Mouse (Mus musculus): ENCODE measurements around the gene Preb.

Preb gene

GRCm38 (mm10) chr5:30954556-30954955 lies 5.6 kb downstream of the Preb start:
- DNase-seq (ENCODE audit: low spot score) = no peak

- no peak for DNase-seq (ENCODE audit: low spot score)
Measured at GRCm38 (mm10) chr5:30954065-30954464, 6.1 kb downstream of the Preb start.

GRCm38 (mm10) chr5:30952551-30952950 lies 7.6 kb downstream of the Preb start:
- DNase-seq (ENCODE audit: low spot score) = no peak

- peak; percentile 65 for DNase-seq (ENCODE audit: low spot score)
Measured at GRCm38 (mm10) chr5:30951706-30952105, 8.5 kb downstream of the Preb start.

GRCm38 (mm10) chr5:30950922-30951321 lies 9.2 kb downstream of the Preb start:
- no peak for DNase-seq (ENCODE audit: low spot score)

GRCm38 (mm10) chr5:30950451-30950850 lies 9.7 kb downstream of the Preb start:
- DNase-seq (ENCODE audit: low spot score) = peak; percentile 74

- DNase-seq (ENCODE audit: low spot score) = peak; percentile 94
Measured at GRCm38 (mm10) chr5:30949654-30950326, 10.4 kb downstream of the Preb start.

GRCm38 (mm10) chr5:30948620-30949019 lies 11.5 kb downstream of the Preb start:
- DNase-seq (ENCODE audit: low spot score) = peak; percentile 74

GRCm38 (mm10) chr5:30944956-30945781 lies 15.0 kb downstream of the Preb start, which contains the start of gene Cgref1:
Gene Cgref1 (minus strand): TSS chr5:30945591.
- DNase-seq (ENCODE audit: low spot score) = no peak

GRCm38 (mm10) chr5:30944344-30944743 lies 15.8 kb downstream of the Preb start:
- no peak for DNase-seq (ENCODE audit: low spot score)

- DNase-seq (ENCODE audit: low spot score) = no peak
Measured at GRCm38 (mm10) chr5:30943004-30943403, 17.2 kb downstream of the Preb start.

- no peak for DNase-seq (ENCODE audit: low spot score)
Measured at GRCm38 (mm10) chr5:30934725-30935461, 25.3 kb downstream of the Preb start.

GRCm38 (mm10) chr5:30933705-30934104 lies 26.5 kb downstream of the Preb start:
- no peak for DNase-seq (ENCODE audit: low spot score)

- DNase-seq (ENCODE audit: low spot score) = no peak
Measured at GRCm38 (mm10) chr5:30931378-30931777, 28.8 kb downstream of the Preb start.

GRCm38 (mm10) chr5:30930846-30931245 lies 29.3 kb downstream of the Preb start:
- DNase-seq (ENCODE audit: low spot score) = no peak

GRCm38 (mm10) chr5:30930121-30930520 lies 30.0 kb downstream of the Preb start:
- DNase-seq (ENCODE audit: low spot score) = peak; percentile 90

- peak; percentile 37 for DNase-seq (ENCODE audit: low spot score)
Measured at GRCm38 (mm10) chr5:30927945-30928529, 32.1 kb downstream of the Preb start.

GRCm38 (mm10) chr5:30926073-30926472 lies 34.1 kb downstream of the Preb start:
- no peak for DNase-seq (ENCODE audit: low spot score)

- DNase-seq (ENCODE audit: low spot score) = no peak
Measured at GRCm38 (mm10) chr5:30925217-30925616, 34.9 kb downstream of the Preb start.

GRCm38 (mm10) chr5:30924614-30925013 lies 35.5 kb downstream of the Preb start:
- no peak for DNase-seq (ENCODE audit: low spot score)

GRCm38 (mm10) chr5:30923119-30923518 lies 37.0 kb downstream of the Preb start:
- no peak for DNase-seq (ENCODE audit: low spot score)

GRCm38 (mm10) chr5:30922581-30923041 lies 37.5 kb downstream of the Preb start:
- DNase-seq (ENCODE audit: low spot score) = no peak
